Mouse (Mus musculus): ENCODE results near the gene Musk. TPM values are rescaled to one million over a fixed set of nuclear protein-coding genes. Genes with fewer than 3 reads are reported as not detected.

The Musk gene
- polyA plus RNA-seq, 1 experiment from 2014 or later, result 0.75 TPM

- Histone ChIP-seq H3K27ac (replicated peaks) (no peak overlapping the region), H3K27me3 (ENCODE audit: control insufficient read depth, insufficient read depth, low read length) (no peaks in the 10 kb centered on the region), H3K4me1 (replicated peaks; ENCODE audit: control insufficient read depth, insufficient read depth) (no peaks in the 10 kb centered on the region), H3K36me3 (ENCODE audit: control insufficient read depth, insufficient read depth, low read length) (no peaks in the 10 kb centered on the region), H3K9ac (ENCODE audit: low read length) (no peak overlapping the region), H3K4me3 (ENCODE audit: low read depth, low read length) (no peak overlapping the region), H3K4me2 (replicated peaks; ENCODE audit: low read depth) (no peak overlapping the region), H3K9me3 (ENCODE audit: control insufficient read depth, low read length) (no peaks in the 10 kb centered on the region)
- no peak for ATAC-seq (ENCODE audit: low FRiP score, low TSS enrichment)
- 43% methylated on average over 5 of the region's 5 CpGs for WGBS
- peak; percentile 19 for DNase-seq (ENCODE audit: low spot score)
- TF ChIP-seq CTCF (IDR thresholded peaks at IDR 0.05; ENCODE audit: low read depth) (peak; percentile 68), EP300 (optimal IDR thresholded peaks at IDR 0.05) (no peak)
Observed at GRCm38 (mm10) chr4:58419225-58419624, 133.5 kb downstream of the Musk start.

GRCm38 (mm10) chr4:58423276-58423930 lies 137.6 kb downstream of the Musk start:
- WGBS, result 54% methylated on average over 9 of the region's 9 CpGs
- TF ChIP-seq CTCF (IDR thresholded peaks at IDR 0.05; ENCODE audit: low read depth) (no peak), EP300 (optimal IDR thresholded peaks at IDR 0.05) (no peak)
- no peak overlapping the region for H3K9ac ChIP-seq (ENCODE audit: low read length)
- H3K4me2 ChIP-seq (replicated peaks; ENCODE audit: low read depth), result no peak overlapping the region
- H3K27ac ChIP-seq (replicated peaks), result no peak overlapping the region
- H3K9me3 ChIP-seq (ENCODE audit: control insufficient read depth, low read length), result no peaks in the 10 kb centered on the region
- no peaks in the 10 kb centered on the region for H3K27me3 ChIP-seq (ENCODE audit: control insufficient read depth, insufficient read depth, low read length)
- no peak overlapping the region for H3K4me3 ChIP-seq (ENCODE audit: low read depth, low read length)
- no peak for ATAC-seq (ENCODE audit: low FRiP score, low TSS enrichment)
- no peak for DNase-seq (ENCODE audit: low spot score)
- H3K4me1 ChIP-seq (replicated peaks; ENCODE audit: control insufficient read depth, insufficient read depth), result no peaks in the 10 kb centered on the region
- H3K36me3 ChIP-seq (ENCODE audit: control insufficient read depth, insufficient read depth, low read length), result no peaks in the 10 kb centered on the region

Other genes starting within 250 kb of the Musk start
- 2.4 and 2.6 TPM in 2 replicates for gene Svep1, start 79.1 kb upstream of the Musk start, polyA plus RNA-seq (2015; fragmentation: Nextera tagmentation; extraction: Ambion mirVana)